Mouse (Mus musculus) urinary bladder, postnatal 4 days (tissue): ENCODE data around the gene Lamp1.

Source experiments
- DNase-seq, 2 experiments: peaks; one replicate each; pipeline ENCODE4 v3.0.0; 2021 to 2022; ENCODE audit warnings: low spot score in 2 of 2

The Lamp1 gene

DNA sequence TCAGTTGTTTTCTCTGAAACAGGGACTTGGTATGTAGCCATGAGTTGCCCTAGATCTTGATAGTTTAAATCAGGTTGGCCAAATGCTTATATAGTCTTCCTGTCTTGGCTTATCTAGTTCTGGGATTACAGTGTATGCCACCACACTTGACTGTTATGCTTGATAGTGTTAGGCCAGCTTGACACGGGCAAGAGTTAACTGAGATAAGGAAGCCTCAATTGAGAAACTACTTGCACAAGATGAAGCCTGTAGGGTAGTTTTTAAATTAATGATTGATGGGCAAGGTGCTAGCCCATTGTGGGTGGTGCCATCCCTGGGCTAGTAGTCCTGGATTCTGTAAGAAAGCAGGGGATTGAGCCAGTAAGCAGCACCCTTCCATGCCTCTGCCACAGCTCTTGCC lies 4.6 kb downstream of the Lamp1 start:
- no peak for DNase-seq

DNA sequence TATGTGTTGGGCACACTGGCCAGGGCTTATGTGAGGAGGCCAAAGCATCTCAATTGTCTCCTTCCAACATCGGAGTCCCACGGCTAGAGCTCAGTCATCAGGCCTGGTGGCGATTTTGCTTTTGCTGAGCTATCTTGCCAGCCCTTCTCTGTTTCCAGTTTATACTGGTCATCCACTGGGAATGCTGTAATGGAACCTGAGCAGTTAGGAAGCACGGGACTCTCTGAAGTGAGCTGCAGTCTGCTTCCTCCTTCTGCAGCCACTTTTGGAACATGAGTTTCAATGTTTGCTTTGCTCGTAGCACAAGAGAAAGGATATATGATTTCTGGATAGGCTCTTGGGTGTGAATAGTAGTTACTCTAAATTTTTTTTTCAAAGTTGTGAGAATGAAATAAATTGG lies 5.4 kb downstream of the Lamp1 start:
- DNase-seq = no peak

DNA sequence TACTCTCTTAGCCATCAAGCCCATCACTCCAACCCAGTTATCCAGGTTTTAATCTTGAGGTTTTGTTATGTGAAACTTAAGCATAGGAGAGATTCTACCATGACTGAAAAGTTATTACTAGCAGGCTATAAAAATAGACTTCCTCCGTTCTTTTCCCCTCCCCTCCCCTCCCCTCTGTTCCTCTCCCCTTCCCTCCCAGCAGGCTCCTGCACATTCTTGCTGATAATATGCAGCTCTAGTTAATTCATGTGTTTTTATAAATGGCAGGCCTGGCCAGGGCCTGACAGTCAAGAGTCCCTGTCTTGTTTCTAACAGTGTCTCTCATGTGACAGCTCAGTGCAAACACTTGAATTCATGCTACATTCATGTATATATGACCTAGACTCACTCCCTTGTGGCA lies 11.5 kb downstream of the Lamp1 start:
- no peak for DNase-seq

- DNase-seq = no peak
Measured at GRCm38 (mm10) chr8:13174305-13174704, 15.3 kb downstream of the Lamp1 start.

GRCm38 (mm10) chr8:13174811-13175210 lies 15.8 kb downstream of the Lamp1 start:
- DNase-seq = no peak

GRCm38 (mm10) chr8:13175650-13176049 lies 16.7 kb downstream of the Lamp1 start:
- DNase-seq = no peak

DNA sequence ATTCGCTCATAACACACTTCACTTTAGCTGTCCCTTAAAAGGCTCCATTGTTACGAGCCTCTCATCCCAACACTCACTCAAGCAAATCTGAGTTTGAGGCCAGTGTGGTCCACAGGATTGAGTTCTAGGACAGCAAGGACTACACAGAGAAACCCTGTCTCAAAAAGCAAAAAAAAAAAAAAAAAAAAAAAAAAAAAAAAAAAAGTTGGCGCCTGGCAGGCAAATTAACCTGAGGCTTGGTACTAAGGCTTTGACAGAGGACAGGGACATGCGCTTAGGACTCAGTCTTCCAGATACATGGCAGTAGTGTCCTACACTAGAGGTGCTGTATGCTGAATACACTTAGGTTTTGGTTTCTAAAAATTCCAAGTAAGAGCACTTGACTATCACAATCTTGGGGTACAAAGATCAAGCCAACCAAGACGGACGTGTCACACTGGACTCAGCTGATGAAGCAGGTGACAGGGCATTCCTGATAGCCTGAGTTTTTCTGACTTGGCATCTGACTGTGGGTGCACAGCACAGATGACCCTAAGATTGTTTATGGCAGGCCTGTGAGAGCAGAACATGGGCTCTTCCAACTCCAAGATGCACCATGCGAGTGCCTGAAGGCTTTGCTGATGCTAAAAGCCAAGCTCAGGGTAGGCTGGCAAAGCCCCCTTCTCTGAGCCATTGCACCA lies 18.4 kb downstream of the Lamp1 start:
- no peak for DNase-seq

GRCm38 (mm10) chr8:13178137-13178536 lies 19.2 kb downstream of the Lamp1 start:
- DNase-seq = no peak

DNA sequence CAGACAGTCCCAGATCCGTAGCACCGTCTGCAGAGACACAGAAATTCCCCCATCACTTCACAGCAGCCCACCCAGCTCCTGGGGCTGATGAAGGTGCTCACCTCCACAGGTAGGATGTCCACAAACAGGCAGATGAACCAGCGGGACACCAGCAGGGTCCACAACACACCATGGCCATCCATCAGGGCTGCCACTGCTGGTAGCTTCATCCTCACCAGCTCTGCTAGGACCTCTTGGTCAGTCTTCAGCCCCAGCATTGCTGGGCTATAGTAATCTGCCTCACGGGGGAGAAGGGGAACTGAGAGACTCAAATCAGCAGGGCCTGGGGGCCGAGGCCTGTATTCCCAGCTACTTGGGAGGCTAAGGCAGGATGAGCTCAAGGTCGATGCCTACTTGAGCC lies 20.5 kb downstream of the Lamp1 start:
- DNase-seq = no peak

GRCm38 (mm10) chr8:13179948-13180347 lies 21.0 kb downstream of the Lamp1 start:
- no peak for DNase-seq

DNA sequence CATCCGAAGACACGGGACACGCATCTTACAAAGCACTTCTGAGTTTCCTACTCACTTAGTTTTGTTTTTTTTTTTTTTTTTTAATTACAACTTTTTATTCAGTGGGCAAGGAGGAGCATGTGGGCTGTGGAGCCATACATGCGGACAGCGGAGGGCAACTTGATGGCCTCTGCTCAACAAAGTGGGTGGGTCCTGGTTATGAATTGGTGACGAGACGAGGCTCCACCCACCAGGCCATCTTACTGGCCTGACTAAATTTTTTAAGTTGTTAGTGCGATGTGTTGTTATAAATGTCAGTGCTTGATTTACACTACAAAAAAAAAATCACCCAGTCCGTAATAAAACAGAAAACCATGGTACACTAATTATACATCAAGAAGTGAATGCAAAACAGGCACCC lies 21.4 kb downstream of the Lamp1 start:
- DNase-seq = no peak

DNA sequence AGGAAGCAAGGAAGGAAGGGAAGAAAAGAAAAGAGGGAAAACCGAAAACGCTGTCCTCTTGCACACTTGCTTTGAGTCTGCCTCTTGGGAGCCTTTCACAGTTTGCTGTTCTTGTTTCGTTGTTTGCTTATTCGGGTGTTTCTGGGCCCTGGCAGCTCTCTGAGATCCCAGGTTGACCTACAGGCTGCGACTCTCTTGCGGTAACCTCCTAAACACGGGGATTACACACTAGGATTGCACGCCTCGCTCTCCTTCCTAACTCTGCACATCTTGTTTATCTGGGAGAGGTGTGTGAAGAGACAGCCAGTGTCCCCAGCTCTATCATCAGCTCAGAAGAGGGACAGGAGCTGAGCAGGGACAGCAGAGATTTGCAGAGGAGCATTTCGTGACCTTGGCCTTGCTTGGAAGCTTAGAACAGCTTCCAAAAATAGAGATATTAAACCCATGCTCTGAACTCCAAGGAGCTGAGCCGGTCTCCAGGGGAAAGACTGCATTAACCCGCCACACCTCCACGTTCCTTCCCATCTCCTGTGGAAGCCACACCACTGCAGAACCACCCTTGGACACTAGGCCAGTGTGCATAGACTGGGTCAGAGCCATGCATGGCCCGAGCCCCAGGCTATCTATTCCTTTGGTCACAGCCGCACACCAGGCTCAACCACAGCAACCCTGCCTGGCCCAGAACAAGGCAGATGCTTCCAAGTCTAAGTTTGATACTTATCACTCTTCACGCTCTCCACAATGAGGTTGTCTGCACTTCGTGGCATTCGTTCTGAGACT lies 22.1 kb downstream of the Lamp1 start:
- no peak for DNase-seq

GRCm38 (mm10) chr8:13181691-13181976 lies 22.7 kb downstream of the Lamp1 start:
- DNase-seq = no peak

DNA sequence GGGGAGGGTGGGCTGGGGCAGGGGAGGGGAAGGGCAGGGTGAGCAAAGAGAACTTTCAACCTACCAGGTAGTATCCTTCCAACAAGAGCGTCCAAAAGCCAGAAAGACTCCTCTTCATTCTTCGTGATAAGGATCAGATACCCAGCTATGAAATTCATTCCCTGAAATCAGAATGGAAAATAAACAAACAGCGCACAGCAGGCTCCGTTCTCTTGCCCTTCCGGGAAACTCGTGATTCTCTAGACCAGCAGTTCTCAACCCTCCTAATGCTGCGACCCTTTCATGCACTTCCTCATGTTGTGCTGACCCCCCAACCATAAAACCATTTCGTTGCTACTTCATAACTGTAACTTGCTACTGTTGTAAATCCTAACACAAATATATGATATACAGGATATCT lies 27.9 kb downstream of the Lamp1 start:
- no peak for DNase-seq

DNA sequence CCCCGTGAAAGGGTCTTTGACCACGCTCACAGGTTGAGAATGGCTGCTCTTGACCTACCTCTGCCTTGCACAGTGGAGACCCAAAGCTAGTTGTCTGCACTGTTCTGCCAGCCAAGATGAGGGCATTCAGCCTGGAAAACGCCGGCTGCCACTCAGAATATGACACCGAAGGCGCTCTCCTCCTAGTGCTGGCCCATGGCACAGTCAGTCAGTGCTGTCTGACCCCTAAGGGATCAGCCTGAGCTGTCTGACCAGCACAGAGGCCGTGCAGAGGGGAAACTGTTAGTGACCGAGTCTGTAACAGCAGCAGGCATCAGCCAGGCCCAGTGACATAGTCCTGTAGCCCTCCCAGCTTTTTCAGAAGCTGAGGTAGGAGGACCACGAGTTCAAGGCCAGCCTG lies 28.3 kb downstream of the Lamp1 start:
- DNase-seq = no peak

DNA sequence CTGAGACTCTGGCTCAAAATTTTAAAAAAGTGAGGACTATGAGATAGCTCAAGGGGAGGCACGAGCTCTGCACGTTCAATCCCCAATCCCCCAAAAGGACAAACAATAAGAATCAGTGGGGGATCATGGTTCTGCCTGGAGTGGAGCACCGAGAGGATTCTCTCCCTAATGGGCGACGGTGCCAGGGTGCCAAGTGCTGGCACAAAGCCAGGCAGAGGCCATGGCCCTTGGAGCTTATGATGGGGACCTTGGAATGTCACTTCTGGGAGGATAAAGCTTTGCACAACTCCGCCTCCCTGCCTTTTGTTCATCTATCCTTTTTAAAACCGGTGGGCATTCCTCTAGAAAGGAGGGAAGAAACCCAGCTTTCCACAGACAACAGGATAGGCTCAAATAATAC lies 28.7 kb downstream of the Lamp1 start:
- DNase-seq = no peak

- no peak for DNase-seq
Measured at GRCm38 (mm10) chr8:13188052-13188555, 29.1 kb downstream of the Lamp1 start.

DNA sequence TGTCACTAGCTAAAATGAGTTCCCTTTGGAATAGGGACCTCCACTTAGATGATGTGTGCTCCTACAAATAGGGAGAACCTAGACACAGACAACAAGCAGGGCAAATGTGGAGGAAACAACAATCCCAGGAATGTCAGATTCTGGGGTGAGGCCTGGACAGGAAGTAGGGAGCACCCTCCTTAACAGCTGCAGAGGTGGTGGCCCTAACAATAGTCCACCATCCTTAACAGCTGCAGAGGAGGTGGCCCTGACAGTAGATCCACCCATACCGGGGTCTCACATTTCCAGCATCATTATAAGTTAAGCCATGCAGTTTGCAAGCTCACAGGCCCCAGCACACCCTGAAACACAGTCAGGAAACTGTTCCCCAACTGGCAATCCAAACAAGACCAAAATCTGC lies 29.9 kb downstream of the Lamp1 start:
- no peak for DNase-seq

GRCm38 (mm10) chr8:13190235-13190634 lies 31.3 kb downstream of the Lamp1 start:
- no peak for DNase-seq

DNA sequence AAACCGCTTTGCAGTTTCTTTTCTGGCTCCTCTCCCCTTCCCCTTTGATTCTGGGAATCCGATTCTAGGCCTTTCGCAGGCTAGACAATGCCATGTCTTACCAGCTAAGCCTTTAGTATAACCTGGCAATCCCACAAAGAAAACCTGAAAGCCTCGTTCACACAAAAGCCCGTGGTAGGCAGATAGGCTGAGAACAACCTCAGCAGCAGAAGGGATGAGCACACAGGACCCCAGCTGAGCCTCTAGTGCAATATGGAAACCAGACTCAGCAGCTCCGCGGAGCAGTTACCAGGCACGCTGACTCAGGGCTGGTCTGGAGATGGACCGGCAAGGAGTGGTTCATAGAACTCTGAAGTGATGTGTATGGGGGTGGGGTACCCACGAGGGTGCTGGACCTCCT lies 35.9 kb downstream of the Lamp1 start:
- no peak for DNase-seq

DNA sequence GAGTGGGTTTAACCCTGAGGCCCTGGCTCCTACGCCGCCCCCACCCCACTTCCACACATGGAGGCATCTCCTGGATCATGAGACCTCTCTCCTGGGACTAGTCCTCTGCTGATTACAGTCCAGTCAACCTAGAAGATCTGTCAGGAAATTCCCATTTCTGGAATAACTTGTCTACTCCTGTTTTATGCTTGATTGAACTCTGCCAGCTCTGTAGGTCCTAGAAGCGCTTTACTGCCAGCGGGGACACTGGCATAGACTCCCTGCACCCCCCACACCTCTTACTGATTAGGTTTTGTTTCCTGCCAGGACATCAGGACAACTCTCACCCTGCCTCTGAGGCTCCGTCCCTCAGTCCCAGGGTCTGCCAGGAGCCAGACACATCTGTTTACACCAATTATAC lies 38.5 kb downstream of the Lamp1 start:
- no peak for DNase-seq

GRCm38 (mm10) chr8:13199385-13200061 lies 40.6 kb downstream of the Lamp1 start:
- no peak for DNase-seq
